Mouse (Mus musculus) MEL (cell line): Measurements from ENCODE around the gene Klf11. TPM values are rescaled to one million over a fixed set of nuclear protein-coding genes. Genes with fewer than 3 reads are reported as not detected.
A peak's percentile ranks its signal among the peaks of the same experiment; 100 is the strongest.
"Not testable (repeated sequence)": the region's sequence is repeated elsewhere in the genome, so short reads cannot be mapped to it uniquely, and the experiment has no call there.

Experiments used
- DNase-seq: peaks from one replicate; pipeline ENCODE4 v3.0.0; 2011; ENCODE audit warnings: low read depth, low spot score
- H3K27ac ChIP-seq: 2 replicates; pipeline ENCODE4 v1.5.1; 2012; ENCODE audit warnings: low read depth, mild to moderate bottlenecking, control low read depth, low read length, moderate library complexity; ENCODE audit not compliant: control insufficient read depth
- H3K27me3 ChIP-seq, 2 experiments: fragments of 150-350 bp in 1 of 2; sonication (generic) in 1 of 2; 2 replicates each; pipeline ENCODE4 v1.6.1; 2012; ENCODE audit warnings: low read length in 2 of 2, mild to moderate bottlenecking in 2 of 2, improper control_type of control experiment in 1 of 2, moderate library complexity in 1 of 2; ENCODE audit not compliant: insufficient read depth in 2 of 2, control insufficient read depth in 1 of 2
- H3K36me3 ChIP-seq, 2 experiments: 2 replicates each; pipeline ENCODE4 v1.6.1; 2012 to 2014; ENCODE audit warnings: low read length in 2 of 2, improper control_type of control experiment in 1 of 2, inconsistent platforms in 1 of 2, mild to moderate bottlenecking in 1 of 2; ENCODE audit not compliant: insufficient read depth in 2 of 2, control insufficient read depth in 1 of 2
- H3K4me1 ChIP-seq, 2 experiments: fragments of 150-350 bp in 1 of 2; sonication (generic) in 1 of 2; 2 replicates each; pipeline ENCODE4 v1.6.1; 2012; ENCODE audit warnings: low read length in 2 of 2, improper control_type of control experiment in 1 of 2, mild to moderate bottlenecking in 1 of 2; ENCODE audit not compliant: insufficient read depth in 2 of 2, control insufficient read depth in 1 of 2
- H3K4me3 ChIP-seq, 2 experiments: fragments of 150-350 bp in 1 of 2; sonication (generic) in 1 of 2; 2 replicates each; pipeline ENCODE4 v1.5.1; 2012; ENCODE audit warnings: low read depth in 2 of 2, low read length in 2 of 2, mild to moderate bottlenecking in 2 of 2, moderate library complexity in 2 of 2, control low read depth in 1 of 2, improper control_type of control experiment in 1 of 2; ENCODE audit not compliant: control insufficient read depth in 1 of 2, insufficient read depth in 1 of 2
- H3K79me2 ChIP-seq: 2 replicates; pipeline ENCODE4 v1.6.1; 2012; ENCODE audit warnings: mild to moderate bottlenecking, low read length, moderate library complexity; ENCODE audit not compliant: control insufficient read depth, poor library complexity, insufficient read depth
- H3K9ac ChIP-seq: 2 replicates; pipeline ENCODE4 v1.6.1; 2012; ENCODE audit warnings: low read depth, mild to moderate bottlenecking, control low read depth, low read length, moderate library complexity; ENCODE audit not compliant: control insufficient read depth, poor library complexity, severe bottlenecking
- H3K9me3 ChIP-seq: fragments of 150-350 bp; sonication (generic); replicated peaks from 2 replicates; pipeline ENCODE4 v1.6.1; 2012; ENCODE audit warnings: mild to moderate bottlenecking, low read length, improper control_type of control experiment, moderate library complexity; ENCODE audit not compliant: insufficient read depth
- BHLHE40 ChIP-seq: IDR thresholded peaks from 2 replicates; pipeline ENCODE4 v1.6.1; 2012; ENCODE audit warnings: low read depth, mild to moderate bottlenecking, inconsistent platforms, low read length, improper control_type of control experiment, borderline replicate concordance
- CTCF ChIP-seq, 3 experiments: IDR thresholded peaks in 2 of 3; conservative IDR thresholded peaks in 1 of 3; 2 replicates each; pipeline ENCODE4 v1.5.1; 2011 to 2012; ENCODE audit warnings: low read length in 3 of 3, low read depth in 2 of 3, mild to moderate bottlenecking in 2 of 3, improper control_type of control experiment in 1 of 3, inconsistent platforms in 1 of 3, mixed read lengths in 1 of 3, moderate library complexity in 1 of 3; ENCODE audit not compliant: control insufficient read depth in 1 of 3, insufficient read depth in 1 of 3, poor library complexity in 1 of 3, severe bottlenecking in 1 of 3
- E2F4 ChIP-seq: IDR thresholded peaks from 2 replicates; pipeline ENCODE4 v1.6.1; 2011; ENCODE audit warnings: low read depth, low read length, improper control_type of control experiment, borderline replicate concordance
- GATA1 ChIP-seq: IDR thresholded peaks from 2 replicates; pipeline ENCODE4 v1.6.1; 2011; ENCODE audit warnings: low read depth, low read length, improper control_type of control experiment
- HCFC1 ChIP-seq: IDR thresholded peaks from 2 replicates; pipeline ENCODE4 v1.6.1; 2012; ENCODE audit warnings: low read depth, mild to moderate bottlenecking, inconsistent platforms, low read length, improper control_type of control experiment, moderate library complexity
- MYC ChIP-seq: IDR thresholded peaks from 2 replicates; pipeline ENCODE4 v1.6.1; 2011; ENCODE audit warnings: low read depth, mild to moderate bottlenecking, low read length, improper control_type of control experiment, moderate library complexity
- NELFE ChIP-seq: IDR thresholded peaks from 2 replicates; pipeline ENCODE4 v1.6.1; 2011; ENCODE audit warnings: low read depth, low read length, improper control_type of control experiment
- POLR2A ChIP-seq, 2 experiments: IDR thresholded peaks; 2 replicates each; pipeline ENCODE4 v1.6.1; 2011 to 2012; ENCODE audit warnings: low read length in 2 of 2, mild to moderate bottlenecking in 2 of 2, control low read depth in 1 of 2, improper control_type of control experiment in 1 of 2, low read depth in 1 of 2, moderate library complexity in 1 of 2; ENCODE audit not compliant: control insufficient read depth in 1 of 2, insufficient read depth in 1 of 2, poor library complexity in 1 of 2
- POLR2AphosphoS5 ChIP-seq: IDR thresholded peaks from 2 replicates; pipeline ENCODE4 v1.6.1; 2012; ENCODE audit warnings: low read depth, borderline replicate concordance, mild to moderate bottlenecking, inconsistent platforms, low read length, moderate library complexity, mixed read lengths
- RAD21 ChIP-seq: IDR thresholded peaks from 2 replicates; pipeline ENCODE4 v1.6.1; 2011; ENCODE audit warnings: mild to moderate bottlenecking, low read depth, low read length, improper control_type of control experiment
- RCOR1 ChIP-seq: IDR thresholded peaks from 2 replicates; pipeline ENCODE4 v1.6.1; 2012; ENCODE audit warnings: low read depth, mild to moderate bottlenecking, inconsistent platforms, low read length, improper control_type of control experiment
- SMC3 ChIP-seq: IDR thresholded peaks from 2 replicates; pipeline ENCODE4 v1.6.1; 2011; ENCODE audit warnings: low read depth, low read length, improper control_type of control experiment
- TBP ChIP-seq: IDR thresholded peaks from 2 replicates; pipeline ENCODE4 v1.8.0; 2011; ENCODE audit warnings: low read depth, low read length, improper control_type of control experiment
- TCF12 ChIP-seq: IDR thresholded peaks from 2 replicates; pipeline ENCODE4 v1.6.1; 2014; ENCODE audit warnings: low read depth, mild to moderate bottlenecking, inconsistent platforms, low read length, improper control_type of control experiment, moderate library complexity
- USF2 ChIP-seq, 2 experiments: IDR thresholded peaks; 2 replicates each; pipeline ENCODE4 v1.6.1; 2011 to 2012; ENCODE audit warnings: improper control_type of control experiment in 2 of 2, low read length in 2 of 2, borderline replicate concordance in 1 of 2, inconsistent platforms in 1 of 2, low read depth in 1 of 2, mild to moderate bottlenecking in 1 of 2; ENCODE audit not compliant: insufficient read depth in 1 of 2
- ZNF384 ChIP-seq: IDR thresholded peaks from 2 replicates; pipeline ENCODE4 v1.6.1; 2012; ENCODE audit warnings: low read depth, mild to moderate bottlenecking, inconsistent platforms, low read length, improper control_type of control experiment
- polyA plus RNA-seq, 2 experiments: library from polyadenylated mRNA; stranded (reverse) in 1 of 2; unstranded in 1 of 2; fragments of >175 nt in 1 of 2; fragments of >200 nt in 1 of 2; gene quantifications; 2 replicates each; pipeline versions ENCODE4 v1.2.1 to v1.2.4; 2012; ENCODE audit warnings: low replicate concordance in 2 of 2, low read depth in 1 of 2; ENCODE audit not compliant: insufficient read length in 2 of 2, insufficient read depth in 1 of 2, missing spikeins in 1 of 2
- total RNA-seq: library from RNA; depleted of rRNA; stranded (reverse); fragments of 300-350 nt; gene quantifications from 2 replicates; pipeline ENCODE4 v1.2.3, GENCODE M21; 2012

Gene Klf11
- total and polyA plus RNA-seq, 3 experiments, result 2.4 to 7.2 TPM; not detected in 1

DNA sequence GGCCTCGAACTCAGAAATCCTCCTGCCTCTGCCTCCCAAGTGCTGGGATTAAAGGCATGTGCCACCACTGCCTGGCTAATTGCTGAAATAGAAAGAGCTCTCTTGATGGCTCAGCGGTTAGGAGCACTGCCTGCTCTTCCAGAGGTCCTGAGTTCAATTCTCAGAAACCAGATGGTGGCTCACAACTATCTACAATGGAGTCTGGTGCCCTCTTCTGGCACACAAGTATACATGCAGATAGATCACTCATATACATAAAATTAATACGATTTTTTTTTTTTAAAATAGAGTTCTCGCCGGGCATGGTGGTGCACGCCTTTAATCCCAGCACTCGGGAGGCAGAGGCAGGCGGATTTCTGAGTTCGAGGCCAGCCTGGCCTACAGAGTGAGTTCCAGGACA, 50.5 kb downstream of the Klf11 start:
- H3K9ac ChIP-seq, H3K4me3 ChIP-seq, H3K79me2 ChIP-seq, H3K27ac ChIP-seq, H3K27me3 ChIP-seq, H3K36me3 ChIP-seq, H3K9me3 ChIP-seq: not testable (repeated sequence)
- peak; percentile 65 for DNase-seq
- TF ChIP-seq ZNF384 (peak; percentile 85), RAD21 (peak; percentile 39), SMC3 (peak; percentile 14; the same call in 1 of the 2 replicates), CTCF (IDR thresholded peaks at IDR 0.05 in 2 of 3, conservative IDR thresholded peaks at IDR 0.05 in 1 of 3; ENCODE audit: control insufficient read depth in 1 of 3, insufficient read depth in 1 of 3, low read depth in 2 of 3, low read length in 3 of 3, poor library complexity in 1 of 3, severe bottlenecking in 1 of 3) (peak; percentile 16 to 45 (median 24); a peak in 5 of 6 replicates)
- H3K4me1 ChIP-seq, result peaks cover 0 to 14% of the 10 kb centered on the region in 2 experiments; a peak in 2 of 4 replicates

DNA sequence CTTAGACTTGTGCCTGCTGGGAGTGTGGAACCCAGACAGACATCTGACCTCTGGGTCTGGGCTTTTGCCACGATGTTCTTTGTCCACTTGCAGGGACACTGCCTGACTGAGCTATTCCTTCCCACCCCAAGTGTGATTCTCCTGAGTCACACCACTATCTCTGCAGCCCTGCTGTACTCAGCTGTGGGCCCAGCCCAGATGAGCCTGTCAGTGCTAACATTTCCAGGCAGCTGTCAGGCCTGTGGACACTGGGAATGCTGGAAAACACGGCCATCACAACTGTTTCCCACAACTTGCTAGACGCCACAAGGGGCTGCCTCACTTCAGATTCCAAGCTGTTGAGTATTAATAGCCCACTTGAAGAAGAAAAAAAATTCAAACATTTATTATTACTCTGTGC, 51.9 kb downstream of the Klf11 start:
- no peaks in the 10 kb centered on the region for H3K27me3 ChIP-seq
- H3K9ac ChIP-seq, result no peak overlapping the region
- 0 out of 4 replicates have a peak, but pooled peaks cover 0 to 4% of the 10 kb centered on the region in 2 experiments for H3K36me3 ChIP-seq
- H3K4me1 ChIP-seq, result peaks cover 0 to 10% of the 10 kb centered on the region in 2 experiments; a peak in 1 of 4 replicates
- no peak overlapping the region for H3K27ac ChIP-seq
- no peak for TF ChIP-seq NELFE
- no peak for TF ChIP-seq MYC
- no peak for TF ChIP-seq GATA1
- TF ChIP-seq HCFC1, result no peak
- no peak for TF ChIP-seq E2F4
- no peak for TF ChIP-seq TBP
- no peak for TF ChIP-seq RCOR1
- TF ChIP-seq RAD21, result no peak
- TF ChIP-seq BHLHE40, result no peak
- no peak for TF ChIP-seq TCF12
- TF ChIP-seq POLR2AphosphoS5, result no peak
- no peak for TF ChIP-seq USF2 (IDR thresholded peaks at IDR 0.05; ENCODE audit: borderline replicate concordance in 1 of 2, insufficient read depth in 1 of 2, low read depth in 1 of 2, low read length in 2 of 2)
- TF ChIP-seq POLR2A (IDR thresholded peaks at IDR 0.05; ENCODE audit: control insufficient read depth in 1 of 2, insufficient read depth in 1 of 2, low read depth in 1 of 2, low read length in 2 of 2, poor library complexity in 1 of 2), result no peak
- DNase-seq, result no peak
- H3K79me2 ChIP-seq, result peaks cover 10% of the 10 kb centered on the region; the same call in 1 of the 2 replicates
- no peak overlapping the region for H3K4me3 ChIP-seq
- H3K9me3 ChIP-seq, result no peaks in the 10 kb centered on the region
